Mouse (Mus musculus) CH12.LX (cell line): ENCODE measurements around the gene Serpina1b.
"Not testable (repeated sequence)": the region's sequence is repeated elsewhere in the genome, so short reads cannot be mapped to it uniquely, and the experiment has no call there.

Experiments
- E2F4 ChIP-seq: IDR thresholded peaks from 2 replicates; pipeline ENCODE4 v1.6.1; 2011; ENCODE audit warnings: low read depth, low read length, improper control_type of control experiment; ENCODE audit not compliant: insufficient replicate concordance
- MYC ChIP-seq: IDR thresholded peaks from 2 replicates; pipeline ENCODE4 v1.6.1; 2011; ENCODE audit warnings: low read depth, mild to moderate bottlenecking, improper control_type of control experiment, low read length

DNA sequence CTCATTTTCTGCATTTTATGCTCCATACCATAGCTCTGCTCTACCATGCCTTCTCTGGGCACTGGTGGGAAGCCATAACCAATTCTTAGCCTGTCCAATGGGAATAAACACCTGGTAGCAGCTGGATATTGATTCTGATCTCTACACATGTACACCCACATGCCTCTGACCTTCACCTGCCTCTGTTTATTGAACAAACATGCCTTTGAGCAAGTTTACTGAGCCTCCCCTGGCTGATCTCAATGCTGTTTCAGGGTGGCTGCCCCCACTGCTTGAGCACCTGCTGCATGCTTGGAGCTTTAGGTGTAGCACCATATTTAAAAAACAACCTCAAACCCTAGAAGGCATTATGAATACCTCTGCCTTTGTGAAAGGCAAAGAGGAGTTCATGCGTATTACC lies 150.3 kb downstream of the Serpina1b start:
- TF ChIP-seq E2F4, MYC: not testable (repeated sequence)
